Mouse (Mus musculus) liver, postnatal 0 days (tissue): ENCODE results near the gene Ugt1a6a. TPM values are rescaled to one million over a fixed set of nuclear protein-coding genes. Genes with fewer than 3 reads are reported as not detected.
"Not testable (repeated sequence)": the region's sequence is repeated elsewhere in the genome, so short reads cannot be mapped to it uniquely, and the experiment has no call there.

ENCODE experiments used
- ATAC-seq: fragments of 200-750 bp; cut with Nextera tagmentation; 2 replicates; pipeline ENCODE4 v1.8.0; 2017; ENCODE audit warnings: mild to moderate bottlenecking, moderate library complexity
- DNase-seq: peaks from one replicate; pipeline ENCODE4 v3.0.0-alpha.2; 2016
- H3K27ac ChIP-seq: fragments of 300-500 bp; sonication (generic); 2 replicates; pipeline ENCODE4 v1.5.1; 2014; ENCODE audit warnings: antibody characterized with exemption, moderate library complexity, mild to moderate bottlenecking, low read depth
- H3K27me3 ChIP-seq: fragments of 300-500 bp; sonication (generic); 2 replicates; pipeline ENCODE4 v1.6.1; 2014; ENCODE audit warnings: low read length, control low read depth, mixed read lengths; ENCODE audit not compliant: insufficient read depth
- H3K36me3 ChIP-seq: fragments of 300-500 bp; sonication (generic); replicated peaks from 2 replicates; pipeline ENCODE4 v1.6.1; 2014; ENCODE audit warnings: mild to moderate bottlenecking, control low read depth, low read length, moderate library complexity, mixed read lengths; ENCODE audit not compliant: insufficient read depth
- H3K4me1 ChIP-seq: fragments of 300-500 bp; sonication (generic); 2 replicates; pipeline ENCODE4 v1.6.1; 2014; ENCODE audit warnings: antibody characterized with exemption, mild to moderate bottlenecking, control low read depth; ENCODE audit not compliant: insufficient read depth
- H3K4me2 ChIP-seq: fragments of 300-500 bp; sonication (generic); 2 replicates; pipeline ENCODE4 v1.6.1; 2014; ENCODE audit warnings: low read depth, mild to moderate bottlenecking, low read length, moderate library complexity, mixed read lengths
- H3K4me3 ChIP-seq: fragments of 300-500 bp; sonication (generic); 2 replicates; pipeline ENCODE4 v1.5.1; 2014; ENCODE audit warnings: low read depth, low read length
- H3K9ac ChIP-seq: fragments of 300-500 bp; sonication (generic); replicated peaks from 2 replicates; pipeline ENCODE4 v1.6.1; 2014; ENCODE audit warnings: mild to moderate bottlenecking, moderate library complexity
- H3K9me3 ChIP-seq: fragments of 300-500 bp; sonication (generic); 2 replicates; pipeline ENCODE4 v1.6.1; 2016; ENCODE audit warnings: mild to moderate bottlenecking, control low read depth, low read length, mixed read lengths
- CTCF ChIP-seq: sonication (generic); IDR thresholded peaks from 2 replicates; pipeline ENCODE4 v1.5.1; 2016; ENCODE audit warnings: antibody characterized with exemption, low read depth
- EP300 ChIP-seq: IDR thresholded peaks from 2 replicates; pipeline ENCODE4 v1.6.1; 2016; ENCODE audit warnings: antibody characterized with exemption, low read depth, mild to moderate bottlenecking
- WGBS: fragments of 180-500 bp; shearing (Covaris S2); extraction: QIAGEN DNeasy Blood & Tissue Kit; methylation state at CpG from one replicate; pipeline ENCODE4 v1.1.7; 2014; ENCODE audit not compliant: insufficient replicate concordance; 5-methylcytosine and 5-hydroxymethylcytosine counted together
- polyA plus RNA-seq: library from polyadenylated mRNA; unstranded; fragments of >200 nt; fragmentation: Nextera tagmentation; extraction: Ambion mirVana; gene quantifications from 2 replicates; pipeline ENCODE4 v1.2.1, GENCODE M21; 2015

The Ugt1a6a gene
- polyA plus RNA-seq, 1 experiment from 2014 or later = 27.7 TPM

DNA sequence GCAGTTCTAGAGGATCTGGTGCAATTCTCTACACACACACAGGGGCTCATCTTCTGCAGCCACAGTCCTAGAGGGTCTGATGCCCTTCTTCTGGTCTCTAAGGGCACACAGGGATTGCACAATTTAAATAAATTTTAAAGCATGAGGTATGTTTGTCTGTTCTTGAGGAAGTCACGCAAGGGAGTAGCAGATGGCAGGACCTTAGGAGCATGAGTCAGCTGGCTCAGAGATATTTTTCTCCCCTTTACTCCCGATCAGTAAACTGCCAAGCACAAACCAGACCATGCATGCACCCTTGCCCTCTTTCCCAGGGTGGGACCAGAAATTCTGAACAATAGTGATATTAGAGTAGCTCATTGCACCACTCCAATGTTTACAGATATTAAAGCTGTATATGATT lies 23.8 kb downstream of the Ugt1a6a start:
- ATAC-seq = no peak
- TF ChIP-seq EP300 (no peak), CTCF (no peak)
- WGBS = 40% methylated on average over 2 of the region's 2 CpGs

GRCm38 (mm10) chr1:88165711-88166110 lies 31.1 kb downstream of the Ugt1a6a start, which contains the start of gene Ugt1a5:
TSS of gene Ugt1a5 (plus strand) at chr1:88166012.
- Histone ChIP-seq H3K4me2 (no peak within 1 kb of the TSS), H3K27ac (no peak within 1 kb of the TSS; the same call in 1 of the 2 replicates), H3K36me3 (no peaks in the 10 kb centered on the region), H3K9ac (no peak within 1 kb of the TSS), H3K9me3 (no peaks in the 10 kb centered on the region), H3K4me3 (no peak within 1 kb of the TSS), H3K4me1 (no peaks in the 10 kb centered on the region), H3K27me3 (no peaks in the 10 kb centered on the region)
- DNase-seq = no peak
- WGBS = 81% methylated on average over 5 of the region's 5 CpGs
- ATAC-seq = no peak
- TF ChIP-seq CTCF (no peak), EP300 (no peak)

More for the DNA sequence above, 23.8 kb downstream of the Ugt1a6a start:
- H3K9ac ChIP-seq = no peak overlapping the region
- no peaks in the 10 kb centered on the region for H3K9me3 ChIP-seq
- DNase-seq = no peak
- no peaks in the 10 kb centered on the region for H3K4me1 ChIP-seq
- H3K36me3 ChIP-seq = no peaks in the 10 kb centered on the region
- H3K4me2 ChIP-seq = no peak overlapping the region
- no peak overlapping the region for H3K4me3 ChIP-seq
- H3K27me3 ChIP-seq = no peaks in the 10 kb centered on the region
- H3K27ac ChIP-seq = no peak overlapping the region

GRCm38 (mm10) chr1:88172190-88172589 lies 37.6 kb downstream of the Ugt1a6a start:
- WGBS = 77% methylated on average over 5 of the region's 7 CpGs
- not testable (repeated sequence) for ATAC-seq, H3K27ac ChIP-seq, H3K36me3 ChIP-seq, H3K27me3 ChIP-seq, H3K4me3 ChIP-seq, H3K4me2 ChIP-seq, H3K9ac ChIP-seq, H3K9me3 ChIP-seq, DNase-seq, H3K4me1 ChIP-seq

- Histone ChIP-seq H3K4me2 (no peak overlapping the region), H3K36me3 (no peaks in the 10 kb centered on the region), H3K27ac (peak overlapping the region; percentile 41; the same call in 1 of the 2 replicates), H3K9ac (no peak overlapping the region), H3K9me3 (peaks cover 11% of the 10 kb centered on the region), H3K4me1 (no peaks in the 10 kb centered on the region), H3K4me3 (no peak overlapping the region), H3K27me3 (no peaks in the 10 kb centered on the region)
- 50% methylated on average over 1 of the region's 1 CpGs for WGBS
- DNase-seq (no peak), ATAC-seq (peak; percentile 75)
- TF ChIP-seq EP300 (no peak), CTCF (no peak)
Observed at GRCm38 (mm10) chr1:88179657-88180056, 45.0 kb downstream of the Ugt1a6a start.

- no peak overlapping the region for H3K4me2 ChIP-seq
- ATAC-seq (no peak), DNase-seq (no peak)
- H3K4me3 ChIP-seq = no peak overlapping the region
- WGBS = 73% methylated on average over 5 of the region's 5 CpGs
- no peak overlapping the region for H3K27ac ChIP-seq
- H3K27me3 ChIP-seq = no peaks in the 10 kb centered on the region
- no peaks in the 10 kb centered on the region for H3K9me3 ChIP-seq
- H3K36me3 ChIP-seq = no peaks in the 10 kb centered on the region
- H3K4me1 ChIP-seq = no peaks in the 10 kb centered on the region
- no peak overlapping the region for H3K9ac ChIP-seq
- TF ChIP-seq EP300 = no peak
- no peak for TF ChIP-seq CTCF
Observed at GRCm38 (mm10) chr1:88186325-88186935, 51.8 kb downstream of the Ugt1a6a start.

DNA sequence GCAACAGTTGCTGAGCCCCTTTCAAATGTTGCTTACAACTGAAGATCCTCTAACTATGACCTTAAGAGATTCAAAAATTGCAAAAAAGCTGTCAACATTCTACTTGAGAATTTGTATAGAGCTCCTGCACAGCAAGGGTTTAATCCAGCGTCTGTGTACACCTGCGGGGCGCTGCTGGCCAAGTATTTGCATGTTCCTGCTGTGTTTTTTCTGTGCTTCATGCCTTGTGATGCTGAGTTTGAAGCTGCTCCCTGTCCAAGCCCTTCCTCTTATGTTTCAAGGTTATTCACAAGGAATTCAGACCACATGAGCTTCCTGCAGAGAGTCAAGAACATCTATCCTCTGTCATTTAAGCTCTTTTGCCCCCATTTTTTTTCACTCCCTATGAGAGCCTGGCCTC lies 57.5 kb downstream of the Ugt1a6a start:
- DNase-seq (no peak), ATAC-seq (no peak)
- Histone ChIP-seq H3K9ac (no peak overlapping the region), H3K4me1 (no peaks in the 10 kb centered on the region), H3K4me2 (no peak overlapping the region), H3K27me3 (no peaks in the 10 kb centered on the region), H3K27ac (no peak overlapping the region), H3K36me3 (no peaks in the 10 kb centered on the region), H3K4me3 (no peak overlapping the region), H3K9me3 (no peaks in the 10 kb centered on the region)
- TF ChIP-seq CTCF (no peak), EP300 (no peak)
- 68% methylated on average over 3 of the region's 3 CpGs for WGBS
